Mouse (Mus musculus) liver, postnatal 0 days (tissue): ENCODE measurements at regions not wholly inside any gene's neighbourhood (a gene's known extent, or its start where the extent isn't known, plus 50 kb on each side); places are given as distances from the start of the nearest gene placed in this dataset.

ENCODE experiments used
- CTCF ChIP-seq: sonication (generic); IDR thresholded peaks from 2 replicates; pipeline ENCODE4 v1.5.1; 2016; ENCODE audit warnings: antibody characterized with exemption, low read depth
- EP300 ChIP-seq: IDR thresholded peaks from 2 replicates; pipeline ENCODE4 v1.6.1; 2016; ENCODE audit warnings: antibody characterized with exemption, low read depth, mild to moderate bottlenecking

DNA sequence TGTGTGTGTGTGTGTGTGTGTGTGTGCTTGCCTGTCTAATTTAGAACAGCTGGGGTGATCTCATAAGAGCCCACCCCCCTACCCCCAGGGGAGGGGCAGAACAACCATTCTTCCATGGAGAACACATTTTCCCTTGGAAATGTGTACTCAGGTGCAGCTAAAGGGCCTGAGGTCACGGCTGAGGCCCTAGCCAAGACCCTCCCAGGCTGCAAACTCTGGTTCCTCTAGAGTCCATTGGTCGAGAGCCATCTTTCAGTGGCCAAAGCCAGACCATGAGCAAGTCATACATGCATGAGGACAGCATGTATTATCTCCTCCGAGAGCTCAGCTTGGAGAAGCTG lies 154.9 kb upstream of the Tnp1 start:
- TF ChIP-seq CTCF (no peak), EP300 (no peak)
